Mouse (Mus musculus) kidney, postnatal 0 days (tissue): Measurements from ENCODE around the gene Xpnpep1. TPM values are rescaled to one million over a fixed set of nuclear protein-coding genes. Genes with fewer than 3 reads are reported as not detected.
A peak's percentile ranks its signal among the peaks of the same experiment; 100 is the strongest.

Experiments used
- ATAC-seq: fragments of 200-750 bp; cut with Nextera tagmentation; replicated peaks from 2 replicates; pipeline ENCODE4 v1.8.0; 2017; ENCODE audit warnings: low read depth, moderate number of reproducible peaks, moderate TSS enrichment, moderate library complexity; ENCODE audit not compliant: low FRiP score
- DNase-seq: peaks from one replicate; pipeline ENCODE4 v3.0.0-alpha.2; 2016; ENCODE audit warnings: low spot score
- H3K27ac ChIP-seq: fragments of 300-500 bp; sonication (generic); 2 replicates; pipeline ENCODE4 v1.5.1; 2014; ENCODE audit warnings: mild to moderate bottlenecking
- H3K27me3 ChIP-seq: fragments of 300-500 bp; sonication (generic); 2 replicates; pipeline ENCODE4 v1.6.1; 2014; ENCODE audit warnings: low read length, mixed read lengths; ENCODE audit not compliant: insufficient read depth
- H3K36me3 ChIP-seq: fragments of 300-500 bp; sonication (generic); 2 replicates; pipeline ENCODE4 v1.6.1; 2014; ENCODE audit warnings: low read length, mixed read lengths; ENCODE audit not compliant: insufficient read depth
- H3K4me1 ChIP-seq: fragments of 300-500 bp; sonication (generic); replicated peaks from 2 replicates; pipeline ENCODE4 v1.6.1; 2014; ENCODE audit warnings: antibody characterized with exemption, low read length, mixed read lengths; ENCODE audit not compliant: insufficient read depth
- H3K4me2 ChIP-seq: fragments of 300-500 bp; sonication (generic); 2 replicates; pipeline ENCODE4 v1.6.1; 2014; ENCODE audit warnings: mild to moderate bottlenecking, low read length, moderate library complexity, mixed read lengths
- H3K4me3 ChIP-seq: fragments of 300-500 bp; sonication (generic); replicated peaks from 2 replicates; pipeline ENCODE4 v1.5.1; 2014; ENCODE audit warnings: low read depth, low read length
- H3K9ac ChIP-seq: fragments of 300-500 bp; sonication (generic); 2 replicates; pipeline ENCODE4 v1.6.1; 2014; ENCODE audit warnings: low read depth, low read length
- H3K9me3 ChIP-seq: fragments of 300-500 bp; sonication (generic); replicated peaks from 2 replicates; pipeline ENCODE4 v1.6.1; 2016; ENCODE audit warnings: low read length, inconsistent platforms, mixed read lengths
- CTCF ChIP-seq: IDR thresholded peaks from 2 replicates; pipeline ENCODE4 v1.5.1; 2016; ENCODE audit warnings: antibody characterized with exemption, low read depth, mild to moderate bottlenecking, moderate library complexity
- WGBS: fragments of 180-500 bp; shearing (Covaris S2); extraction: QIAGEN DNeasy Blood & Tissue Kit; methylation state at CpG from one replicate; pipeline ENCODE4 v1.1.7; 2014; 5-methylcytosine and 5-hydroxymethylcytosine counted together
- polyA plus RNA-seq: library from polyadenylated mRNA; unstranded; fragments of >200 nt; fragmentation: Nextera tagmentation; extraction: Ambion mirVana; gene quantifications from 2 replicates; pipeline ENCODE4 v1.2.1, GENCODE M21; 2015

Xpnpep1 gene
- polyA plus RNA-seq, 1 experiment from 2014 or later: 147 TPM

- Histone ChIP-seq H3K4me3 (no peak overlapping the region), H3K27me3 (no peaks in the 10 kb centered on the region), H3K9me3 (no peaks in the 10 kb centered on the region), H3K4me2 (no peak overlapping the region), H3K36me3 (peaks cover 63% of the 10 kb centered on the region), H3K4me1 (no peaks in the 10 kb centered on the region), H3K27ac (no peak overlapping the region), H3K9ac (no peak overlapping the region)
- no peak for TF ChIP-seq CTCF
- no peak for DNase-seq
- ATAC-seq: no peak
- WGBS: 86% methylated on average over 23 of the region's 23 CpGs
Measured at GRCm38 (mm10) chr19:53002166-53003095, 37.6 kb downstream of the Xpnpep1 start.

DNA sequence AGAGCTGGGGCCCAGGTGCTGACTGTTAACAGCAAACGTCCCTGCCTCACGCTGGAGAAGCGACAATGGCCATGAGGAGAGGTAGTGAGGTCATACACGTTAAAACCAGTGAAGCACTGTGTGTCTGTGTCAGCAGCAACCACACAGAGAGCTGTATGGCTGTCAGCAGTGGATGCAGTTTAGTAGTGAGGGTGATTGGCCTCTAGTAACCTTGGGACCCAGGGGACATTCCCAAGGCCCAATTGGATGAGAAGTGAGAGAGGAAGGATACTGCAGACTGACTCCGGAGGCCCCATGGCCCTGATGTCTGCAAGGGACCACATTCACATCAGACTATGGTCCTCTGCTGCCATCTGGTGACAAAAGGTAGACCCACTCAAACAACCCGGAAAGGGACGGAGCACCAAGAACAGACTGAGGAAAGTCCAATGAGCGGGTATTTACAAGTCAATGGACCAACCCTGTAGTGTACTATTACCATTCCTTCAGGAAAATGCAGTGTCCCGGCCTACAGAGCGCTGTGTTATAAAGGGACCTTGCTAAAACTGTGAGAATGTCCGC is 47.1 kb downstream of the Xpnpep1 start:
- H3K9me3 ChIP-seq: no peaks in the 10 kb centered on the region

DNA sequence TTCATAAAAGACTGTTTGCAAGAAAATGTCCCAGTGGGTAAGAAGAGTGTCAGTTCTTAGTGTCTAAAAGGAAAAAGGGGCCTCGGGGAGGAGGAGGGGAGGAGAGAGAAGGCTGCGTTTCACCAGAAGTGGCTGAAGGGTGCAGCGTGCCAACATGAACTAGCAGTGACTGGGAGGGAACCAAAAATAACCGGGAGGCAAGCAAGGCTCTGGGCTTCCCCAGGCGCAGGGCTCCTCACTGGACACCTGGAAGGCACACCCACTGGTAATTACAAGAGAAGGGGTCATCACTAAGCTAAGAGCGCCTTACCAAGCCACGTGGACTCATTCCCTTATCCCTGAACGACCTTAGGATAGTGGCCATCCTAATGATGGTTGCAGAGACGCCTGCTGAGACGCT is 48.1 kb downstream of the Xpnpep1 start:
- no peak for DNase-seq
- ATAC-seq: no peak
- Histone ChIP-seq H3K9me3 (no peaks in the 10 kb centered on the region), H3K4me3 (no peak overlapping the region), H3K9ac (no peak overlapping the region), H3K4me2 (no peak overlapping the region), H3K36me3 (peaks cover 36% of the 10 kb centered on the region), H3K27me3 (no peaks in the 10 kb centered on the region), H3K4me1 (no peaks in the 10 kb centered on the region), H3K27ac (no peak overlapping the region)
- WGBS: 91% methylated on average over 10 of the region's 10 CpGs
- no peak for TF ChIP-seq CTCF

More for the DNA sequence above, 47.1 kb downstream of the Xpnpep1 start:
- Histone ChIP-seq H3K4me1 (no peaks in the 10 kb centered on the region), H3K4me2 (no peak overlapping the region), H3K9ac (no peak overlapping the region), H3K27me3 (no peaks in the 10 kb centered on the region), H3K27ac (no peak overlapping the region), H3K36me3 (peaks cover 45% of the 10 kb centered on the region), H3K4me3 (no peak overlapping the region)
- WGBS: 69% methylated on average over 11 of the region's 11 CpGs
- peak; percentile 54 for DNase-seq
- peak; percentile 49 for ATAC-seq
- peak; percentile 72 for TF ChIP-seq CTCF

DNA sequence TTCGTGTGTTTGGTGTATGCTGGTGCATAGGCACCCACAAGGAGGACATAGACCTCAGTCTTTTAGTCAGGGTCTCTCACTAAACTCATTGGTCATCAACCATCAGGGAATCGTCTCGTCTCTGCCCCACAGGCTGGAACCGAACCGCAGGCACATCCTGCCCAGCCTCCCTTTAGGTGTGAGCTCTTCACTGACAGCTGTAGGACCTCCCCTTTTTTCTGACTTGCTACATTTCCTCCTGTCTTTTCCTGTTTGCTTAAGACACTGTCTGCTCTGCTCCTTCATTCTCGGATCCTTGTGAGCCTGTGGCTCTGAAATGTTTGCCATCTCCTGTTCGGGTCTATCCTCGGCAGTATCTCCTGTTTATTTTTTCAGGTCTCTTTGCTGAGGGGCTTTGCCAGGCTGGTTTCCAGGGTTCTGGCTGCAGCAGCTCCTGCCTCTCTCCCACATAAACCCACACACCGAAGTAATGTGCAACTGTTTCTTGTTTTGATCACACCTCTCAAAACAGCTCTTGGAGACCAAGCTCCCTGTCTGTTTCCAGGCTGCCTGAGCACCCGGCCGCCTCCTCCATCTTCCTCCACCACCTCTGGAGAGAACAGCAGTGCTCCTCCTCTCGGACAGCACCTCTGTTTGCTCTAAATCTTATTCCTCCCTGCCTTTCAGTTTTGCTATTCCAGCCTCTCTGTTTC is 60.8 kb downstream of the Xpnpep1 start:
- H3K9me3 ChIP-seq: no peaks in the 10 kb centered on the region
- no peak for DNase-seq
- WGBS: 55% methylated on average over 12 of the region's 12 CpGs
- no peak overlapping the region for H3K9ac ChIP-seq
- ATAC-seq: no peak
- no peak overlapping the region for H3K4me2 ChIP-seq
- H3K4me3 ChIP-seq: no peak overlapping the region
- no peaks in the 10 kb centered on the region for H3K36me3 ChIP-seq
- no peaks in the 10 kb centered on the region for H3K27me3 ChIP-seq
- no peak overlapping the region for H3K27ac ChIP-seq
- no peak for TF ChIP-seq CTCF
- no peaks in the 10 kb centered on the region for H3K4me1 ChIP-seq

- no peak overlapping the region for H3K27ac ChIP-seq
- H3K27me3 ChIP-seq: no peaks in the 10 kb centered on the region
- no peaks in the 10 kb centered on the region for H3K36me3 ChIP-seq
- ATAC-seq: 0 out of 2 replicates have a peak, but pooled peaks have one; percentile 33
- H3K4me1 ChIP-seq: no peaks in the 10 kb centered on the region
- 52% methylated on average over 15 of the region's 15 CpGs for WGBS
- H3K4me2 ChIP-seq: no peak overlapping the region
- H3K9me3 ChIP-seq: no peaks in the 10 kb centered on the region
- no peak overlapping the region for H3K9ac ChIP-seq
- peak; percentile 89 for TF ChIP-seq CTCF
- peak; percentile 71 for DNase-seq
- no peak overlapping the region for H3K4me3 ChIP-seq
Measured at GRCm38 (mm10) chr19:52975564-52976185, 64.3 kb downstream of the Xpnpep1 start.

DNA sequence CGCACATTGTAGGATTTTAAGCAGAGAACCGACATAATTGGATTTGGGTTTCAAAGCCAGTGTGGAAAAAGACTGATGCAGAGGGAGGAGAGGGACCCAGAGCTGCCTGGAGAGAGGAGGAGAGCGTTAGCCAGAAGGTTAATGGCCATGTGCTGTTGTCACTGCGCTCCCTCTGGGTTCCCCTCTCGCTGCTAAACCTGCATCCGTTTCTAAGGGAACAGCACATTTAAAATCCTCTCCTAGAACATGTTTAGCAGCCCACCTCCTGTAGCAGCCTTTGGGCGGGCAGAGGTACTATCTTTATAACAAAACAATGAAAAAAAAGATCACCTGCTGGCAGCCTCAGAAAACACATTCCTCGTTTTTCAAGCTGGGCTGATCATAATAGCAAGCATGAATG is 73.7 kb downstream of the Xpnpep1 start:
- Histone ChIP-seq H3K9me3 (no peaks in the 10 kb centered on the region), H3K4me2 (no peak overlapping the region), H3K27me3 (no peaks in the 10 kb centered on the region), H3K9ac (no peak overlapping the region), H3K36me3 (no peaks in the 10 kb centered on the region), H3K27ac (no peak overlapping the region), H3K4me1 (no peaks in the 10 kb centered on the region), H3K4me3 (no peak overlapping the region)
- ATAC-seq (no peak), DNase-seq (no peak)
- 71% methylated on average over 8 of the region's 8 CpGs for WGBS
- no peak for TF ChIP-seq CTCF
